Mouse (Mus musculus) kidney, embryonic 16.5 days (tissue): ENCODE results near the gene Sos1. TPM values are rescaled to one million over a fixed set of nuclear protein-coding genes. Genes with fewer than 3 reads are reported as not detected.

Experiments used
- ATAC-seq: fragments of 200-750 bp; cut with Nextera tagmentation; 2 replicates; pipeline ENCODE4 v1.8.0; 2017; ENCODE audit warnings: moderate TSS enrichment; ENCODE audit not compliant: low FRiP score, low TSS enrichment
- H3K27ac ChIP-seq: fragments of 300-500 bp; sonication (generic); 2 replicates; pipeline ENCODE4 v1.5.1; 2014; ENCODE audit warnings: low read length
- H3K27me3 ChIP-seq: fragments of 300-500 bp; sonication (generic); 2 replicates; pipeline ENCODE4 v1.6.1; 2014; ENCODE audit warnings: low read length, control low read depth, mixed read lengths; ENCODE audit not compliant: insufficient read depth
- H3K36me3 ChIP-seq: fragments of 300-500 bp; sonication (generic); 2 replicates; pipeline ENCODE4 v1.6.1; 2014; ENCODE audit warnings: low read length, control low read depth, mixed read lengths; ENCODE audit not compliant: insufficient read depth
- H3K4me1 ChIP-seq: fragments of 300-500 bp; sonication (generic); 2 replicates; pipeline ENCODE4 v1.6.1; 2014; ENCODE audit warnings: low read length, control low read depth, mixed read lengths; ENCODE audit not compliant: insufficient read depth
- H3K4me2 ChIP-seq: fragments of 300-500 bp; sonication (generic); replicated peaks from 2 replicates; pipeline ENCODE4 v1.6.1; 2014; ENCODE audit warnings: low read depth, low read length
- H3K4me3 ChIP-seq: fragments of 300-500 bp; sonication (generic); 2 replicates; pipeline ENCODE4 v1.5.1; 2014; ENCODE audit warnings: mild to moderate bottlenecking, low read length
- H3K9ac ChIP-seq: fragments of 300-500 bp; sonication (generic); replicated peaks from 2 replicates; pipeline ENCODE4 v1.6.1; 2014; ENCODE audit warnings: low read length
- H3K9me3 ChIP-seq: fragments of 300-500 bp; sonication (generic); 2 replicates; pipeline ENCODE4 v1.6.1; 2016; ENCODE audit warnings: low read length, control low read depth
- WGBS: fragments of 180-500 bp; shearing (Covaris S2); extraction: QIAGEN DNeasy Blood & Tissue Kit; methylation state at CpG from one replicate; pipeline ENCODE4 v1.1.7; 2014; 5-methylcytosine and 5-hydroxymethylcytosine counted together
- polyA plus RNA-seq: library from polyadenylated mRNA; unstranded; fragments of >200 nt; fragmentation: Nextera tagmentation; extraction: Ambion mirVana; gene quantifications from 2 replicates; pipeline ENCODE4 v1.2.1, GENCODE M21; 2015

The Sos1 gene
- polyA plus RNA-seq, 1 experiment from 2014 or later = 3.9 TPM

DNA sequence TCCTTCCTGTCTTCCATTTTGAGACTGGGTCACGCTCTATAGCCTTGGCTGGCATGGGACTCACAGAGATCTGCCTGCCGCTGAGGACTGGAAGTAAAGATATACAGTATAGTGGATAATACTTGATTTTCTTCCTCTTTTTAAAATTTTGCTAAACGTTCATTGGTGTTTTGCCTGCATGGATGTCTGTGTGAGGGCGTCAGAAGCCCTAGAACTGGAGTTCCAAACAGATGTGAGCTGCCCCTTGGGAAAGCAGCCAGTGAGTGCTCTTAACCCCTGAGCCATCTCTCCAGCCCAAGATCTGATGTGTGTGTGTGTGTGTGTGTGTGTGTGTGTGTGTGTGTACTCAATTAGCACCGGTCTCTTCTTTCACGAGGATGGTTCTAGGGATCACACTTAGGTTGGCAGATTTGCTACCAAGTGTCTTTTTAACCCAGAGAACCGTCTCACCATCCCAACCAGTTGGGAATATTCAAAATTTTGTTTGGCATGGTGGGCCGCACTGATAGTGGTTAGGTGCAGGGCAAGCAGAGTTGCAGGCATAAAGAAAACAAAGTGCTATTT, 16.4 kb upstream of the Sos1 start:
- no peaks in the 10 kb centered on the region for H3K27me3 ChIP-seq
- H3K4me3 ChIP-seq = no peak overlapping the region
- no peak overlapping the region for H3K4me2 ChIP-seq
- no peak overlapping the region for H3K27ac ChIP-seq
- no peaks in the 10 kb centered on the region for H3K36me3 ChIP-seq
- ATAC-seq = no peak
- H3K9ac ChIP-seq = no peak overlapping the region
- 81% methylated on average over 8 of the region's 8 CpGs for WGBS
- H3K4me1 ChIP-seq = no peaks in the 10 kb centered on the region
- no peaks in the 10 kb centered on the region for H3K9me3 ChIP-seq

DNA sequence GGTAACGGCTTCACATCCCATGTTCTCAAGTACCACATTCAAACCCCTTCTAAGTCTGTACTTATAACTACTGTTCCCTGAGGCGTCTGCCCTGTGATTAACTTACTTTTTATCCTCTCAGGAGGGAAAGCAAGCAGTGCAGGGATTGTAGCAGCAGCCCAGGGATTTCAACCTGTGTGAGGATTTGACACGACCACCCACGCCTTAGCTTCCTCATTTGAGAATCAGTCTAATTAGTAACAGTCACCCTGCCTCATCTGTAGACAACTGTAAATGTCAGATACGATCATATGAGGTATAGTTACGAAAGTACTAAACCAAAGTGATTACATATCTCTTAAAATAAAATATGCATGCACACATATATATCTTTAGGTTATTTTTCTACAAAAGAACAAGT, 15.9 kb upstream of the Sos1 start:
- H3K27me3 ChIP-seq = no peaks in the 10 kb centered on the region
- no peaks in the 10 kb centered on the region for H3K36me3 ChIP-seq
- H3K27ac ChIP-seq = no peak overlapping the region
- H3K4me2 ChIP-seq = no peak overlapping the region
- H3K9me3 ChIP-seq = no peaks in the 10 kb centered on the region
- ATAC-seq = no peak
- no peak overlapping the region for H3K9ac ChIP-seq
- no peak overlapping the region for H3K4me3 ChIP-seq
- H3K4me1 ChIP-seq = no peaks in the 10 kb centered on the region
- WGBS = 81% methylated on average over 6 of the region's 6 CpGs

DNA sequence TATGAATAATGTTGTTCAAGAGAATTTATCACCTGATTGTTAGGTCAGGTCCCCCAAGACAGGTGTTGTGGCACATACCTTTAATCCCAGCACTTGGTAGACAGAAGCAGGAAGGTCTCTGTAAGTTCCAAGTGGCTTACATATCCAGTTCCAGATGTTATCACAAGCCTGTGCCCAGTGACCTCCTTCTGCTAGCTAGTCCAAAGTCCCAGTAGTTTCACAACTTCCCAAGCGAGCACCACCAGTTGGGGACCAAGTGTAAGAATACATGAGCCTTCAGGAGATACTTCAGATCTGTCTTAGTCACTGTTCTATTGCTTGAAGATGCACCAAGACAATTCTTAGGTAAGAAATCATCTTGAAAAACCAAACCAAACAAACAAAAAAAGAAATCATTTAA, 13.6 kb upstream of the Sos1 start:
- no peaks in the 10 kb centered on the region for H3K9me3 ChIP-seq
- no peak overlapping the region for H3K9ac ChIP-seq
- 73% methylated on average over 1 of the region's 1 CpGs for WGBS

DNA sequence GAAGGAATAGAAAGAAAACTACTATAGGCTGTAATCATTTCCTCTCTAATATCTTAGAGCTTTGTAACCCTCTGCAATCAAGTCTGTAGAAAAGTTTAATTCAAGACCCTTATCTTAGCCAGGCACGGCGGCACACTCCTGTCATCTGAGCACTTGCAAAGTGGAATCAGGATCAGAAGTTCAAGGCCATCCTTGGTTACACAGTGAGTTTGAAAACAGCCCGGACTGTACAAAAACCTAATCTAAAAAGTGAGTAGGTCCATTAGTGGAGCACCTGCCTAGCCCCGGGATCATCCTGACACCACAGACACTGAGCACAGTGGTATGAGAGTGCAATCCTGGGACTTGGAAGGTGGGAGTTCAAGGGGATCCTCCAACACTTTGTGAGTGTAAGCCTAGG, 12.6 kb upstream of the Sos1 start:
- Histone ChIP-seq H3K9ac (no peak overlapping the region), H3K4me1 (peaks cover 5% of the 10 kb centered on the region; the same call in 1 of the 2 replicates), H3K36me3 (no peaks in the 10 kb centered on the region), H3K27me3 (no peaks in the 10 kb centered on the region), H3K4me3 (no peak overlapping the region), H3K4me2 (no peak overlapping the region), H3K27ac (no peak overlapping the region), H3K9me3 (no peaks in the 10 kb centered on the region)
- ATAC-seq = no peak
- WGBS = 90% methylated on average over 4 of the region's 4 CpGs

More for the DNA sequence above, 13.6 kb upstream of the Sos1 start:
- Histone ChIP-seq H3K4me1 (peaks cover 5% of the 10 kb centered on the region; the same call in 1 of the 2 replicates), H3K36me3 (no peaks in the 10 kb centered on the region), H3K27ac (no peak overlapping the region), H3K4me2 (no peak overlapping the region), H3K27me3 (no peaks in the 10 kb centered on the region), H3K4me3 (no peak overlapping the region)
- ATAC-seq = no peak

DNA sequence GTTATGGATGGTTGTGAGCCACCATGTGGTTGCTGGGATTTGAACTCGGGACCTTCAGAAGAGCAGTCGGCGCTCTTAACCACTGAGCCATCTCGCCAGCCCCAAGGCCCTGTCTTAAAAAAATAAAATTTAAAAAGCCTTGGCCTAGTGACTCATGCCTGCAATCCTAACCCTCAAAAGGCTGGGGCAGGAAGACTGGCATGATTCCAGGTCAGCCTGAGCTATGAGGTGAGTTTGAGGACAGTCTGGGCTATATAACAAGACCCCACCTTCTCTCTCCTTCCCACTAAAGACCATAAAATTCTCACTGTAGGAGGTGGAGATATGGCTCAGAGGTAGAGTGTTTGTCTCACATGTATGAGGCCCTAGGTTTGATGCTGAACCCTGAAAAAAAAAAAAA, 12.0 kb upstream of the Sos1 start:
- ATAC-seq = no peak
- Histone ChIP-seq H3K27ac (no peak overlapping the region), H3K4me2 (no peak overlapping the region), H3K9ac (no peak overlapping the region), H3K4me3 (no peak overlapping the region), H3K36me3 (no peaks in the 10 kb centered on the region), H3K4me1 (peaks cover 5% of the 10 kb centered on the region; the same call in 1 of the 2 replicates), H3K9me3 (no peaks in the 10 kb centered on the region), H3K27me3 (no peaks in the 10 kb centered on the region)
- WGBS = 93% methylated on average over 4 of the region's 4 CpGs

DNA sequence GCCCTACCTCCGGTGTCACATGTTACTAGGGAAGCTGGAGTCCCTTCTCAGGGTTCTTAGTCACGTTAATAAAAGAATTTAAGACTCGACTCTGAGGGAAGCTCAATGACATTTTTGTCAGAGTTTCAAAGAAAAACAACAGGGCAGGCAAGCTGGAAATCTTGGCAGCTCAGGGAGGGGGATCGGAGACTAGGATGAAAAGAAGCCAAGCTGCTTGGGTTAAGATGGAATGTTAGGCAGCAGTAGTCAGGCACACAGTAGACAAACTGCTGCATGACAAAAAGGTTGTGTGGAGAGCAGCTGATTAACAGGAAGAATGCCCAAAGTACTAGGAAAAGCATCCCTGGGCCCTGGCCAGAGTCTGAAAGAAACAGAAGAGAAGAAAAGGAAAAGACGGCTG, 9.9 kb upstream of the Sos1 start:
- H3K27me3 ChIP-seq = no peaks in the 10 kb centered on the region
- WGBS = 54% methylated on average over 5 of the region's 5 CpGs
- H3K9ac ChIP-seq = no peak overlapping the region
- H3K36me3 ChIP-seq = no peaks in the 10 kb centered on the region
- H3K4me3 ChIP-seq = no peak overlapping the region
- H3K4me1 ChIP-seq = peaks cover 5% of the 10 kb centered on the region; the same call in 1 of the 2 replicates
- no peak overlapping the region for H3K4me2 ChIP-seq
- H3K27ac ChIP-seq = no peak overlapping the region
- ATAC-seq = no peak
- no peaks in the 10 kb centered on the region for H3K9me3 ChIP-seq

DNA sequence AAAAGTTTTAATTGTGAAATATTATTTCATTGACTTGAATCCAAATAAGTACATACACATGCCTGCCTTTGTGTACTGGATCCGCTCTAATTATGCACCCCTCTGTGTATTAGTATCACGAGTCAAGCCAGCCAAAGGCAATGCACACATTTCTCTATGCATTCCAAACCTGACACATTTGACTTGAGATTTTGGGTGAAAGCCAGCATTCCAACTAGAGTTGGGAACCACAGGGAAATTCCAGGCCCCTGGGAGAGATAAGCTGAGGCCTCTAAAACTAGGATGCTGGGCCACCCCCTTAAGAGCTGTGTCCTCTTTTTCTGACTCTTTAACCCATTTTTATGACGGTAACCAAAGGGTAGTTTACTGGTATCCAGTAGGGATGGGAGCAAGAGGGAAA, 8.7 kb upstream of the Sos1 start:
- Histone ChIP-seq H3K4me1 (peaks cover 5% of the 10 kb centered on the region; the same call in 1 of the 2 replicates), H3K9me3 (no peaks in the 10 kb centered on the region), H3K27ac (peak overlapping the region; percentile 56; the same call in 1 of the 2 replicates), H3K4me2 (no peak overlapping the region), H3K27me3 (no peaks in the 10 kb centered on the region), H3K36me3 (no peaks in the 10 kb centered on the region), H3K4me3 (no peak overlapping the region), H3K9ac (no peak overlapping the region)
- WGBS = 66% methylated on average over 3 of the region's 3 CpGs
- ATAC-seq = no peak

DNA sequence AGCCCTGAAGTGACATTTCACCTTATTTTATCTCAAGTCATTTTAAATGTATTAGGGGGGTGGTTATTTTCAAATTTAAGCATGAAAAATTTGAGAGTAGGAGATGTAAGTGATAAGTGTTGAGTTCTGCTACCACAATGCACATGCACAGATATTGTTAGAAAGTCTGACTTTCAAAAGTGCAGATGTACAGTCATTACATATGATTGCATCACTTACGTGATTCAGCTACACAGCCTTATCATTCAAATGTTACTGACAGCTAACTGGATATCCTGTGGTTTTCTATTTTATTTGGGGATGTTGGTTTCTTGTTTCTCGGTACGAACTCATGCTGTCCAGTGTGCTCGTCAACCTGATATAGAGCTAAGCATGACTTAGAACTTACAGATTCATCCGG, 4.9 kb upstream of the Sos1 start:
- H3K4me2 ChIP-seq = no peak overlapping the region
- no peak overlapping the region for H3K9ac ChIP-seq
- WGBS = 91% methylated on average over 5 of the region's 5 CpGs
- no peak for ATAC-seq
- no peak overlapping the region for H3K4me3 ChIP-seq
- no peaks in the 10 kb centered on the region for H3K9me3 ChIP-seq
- H3K27ac ChIP-seq = no peak overlapping the region
- no peaks in the 10 kb centered on the region for H3K27me3 ChIP-seq
- no peaks in the 10 kb centered on the region for H3K36me3 ChIP-seq
- H3K4me1 ChIP-seq = peaks cover 12% of the 10 kb centered on the region; the same call in 1 of the 2 replicates

DNA sequence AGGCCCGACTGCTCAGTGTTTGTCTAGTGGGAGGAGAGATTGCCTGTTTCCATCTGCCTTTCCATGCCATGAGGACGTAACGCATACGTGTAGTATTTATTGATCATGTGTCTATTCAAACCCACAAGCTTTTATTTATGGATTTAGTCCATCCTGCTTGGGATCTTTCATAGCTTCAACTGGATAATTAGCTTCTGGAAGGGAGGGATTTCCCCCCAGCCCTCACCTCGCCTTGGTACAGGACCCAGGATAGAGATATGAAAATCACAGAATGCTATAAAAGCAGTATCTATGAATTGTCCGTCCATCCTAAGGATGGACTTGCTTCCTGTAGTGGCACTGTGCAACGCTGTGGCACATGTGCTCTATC, 587 bp upstream of the Sos1 start:
- H3K9me3 ChIP-seq = no peaks in the 10 kb centered on the region
- H3K27ac ChIP-seq = peak overlapping the region; percentile 95
- peak overlapping the region; percentile 97 for H3K9ac ChIP-seq
- H3K4me3 ChIP-seq = peak overlapping the region; percentile 95
- peaks cover 22% of the 10 kb centered on the region for H3K4me1 ChIP-seq
- 40% methylated on average over 7 of the region's 7 CpGs for WGBS
- peak overlapping the region; percentile 55 for H3K4me2 ChIP-seq
- ATAC-seq = no peak
- peaks cover 3% of the 10 kb centered on the region; the same call in 1 of the 2 replicates for H3K36me3 ChIP-seq
- no peaks in the 10 kb centered on the region for H3K27me3 ChIP-seq

DNA sequence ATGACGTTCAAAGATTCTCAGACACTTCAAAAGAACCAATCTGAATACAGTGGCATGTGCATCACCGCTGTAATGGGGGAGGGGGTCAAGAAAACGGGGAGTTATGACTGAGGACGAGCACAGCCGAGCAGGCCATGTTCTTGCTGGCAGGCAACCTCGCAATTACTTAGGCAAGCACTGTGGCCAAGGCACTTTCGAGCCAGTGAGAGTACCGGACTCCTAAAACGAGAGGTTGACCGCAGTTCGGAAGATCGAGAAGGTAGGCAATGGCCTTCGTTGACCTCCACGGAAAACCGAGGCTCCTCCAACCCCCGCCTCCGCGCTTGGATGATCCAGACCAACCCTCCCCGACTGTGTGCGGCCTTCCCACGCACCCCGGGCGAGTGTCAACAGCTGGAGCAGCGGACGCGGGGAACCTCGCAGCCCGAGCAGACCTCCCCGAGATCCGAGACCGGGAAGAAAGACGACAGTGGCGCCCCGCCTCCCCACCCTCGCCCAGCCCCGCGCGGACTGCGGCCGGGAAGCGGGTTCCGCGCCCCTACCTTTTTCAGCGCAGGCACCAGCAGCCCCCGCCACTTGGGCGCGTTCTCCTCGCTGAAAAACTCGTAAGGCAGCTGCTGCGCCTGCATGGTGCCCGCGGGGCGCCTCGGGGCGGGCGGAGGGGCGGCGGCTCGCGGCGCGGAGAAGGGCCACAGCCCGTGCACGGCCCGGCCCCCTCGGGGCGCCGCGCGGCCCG, 790 bp downstream of the Sos1 start:
- Histone ChIP-seq H3K9me3 (no peaks in the 10 kb centered on the region), H3K27ac (peak overlapping the region; percentile 95), H3K4me2 (peak overlapping the region; percentile 55), H3K9ac (peak overlapping the region; percentile 97), H3K36me3 (peaks cover 3% of the 10 kb centered on the region; the same call in 1 of the 2 replicates), H3K4me1 (peaks cover 22% of the 10 kb centered on the region), H3K27me3 (no peaks in the 10 kb centered on the region), H3K4me3 (peak overlapping the region; percentile 95)
- ATAC-seq = peak; percentile 47
- under 1% methylated on average over 53 of the region's 71 CpGs for WGBS
